In genomic region chr7:115218596-115219180, GRCm38 (mm10) we compare ENCODE assay signal across 7 mouse cellular contexts.
DNase-seq lines count a peak whose midpoint lies in the region; ATAC-seq and TF ChIP-seq lines count a peak whose summit lies in the region.

No protein-coding gene starts in this region.

- no peak overlapping the region for H3K27ac ChIP-seq in forebrain, postnatal 0 days (ENCODE audit: low read depth, low read length)
- no peak overlapping the region for H3K27ac ChIP-seq in hindbrain, embryonic 15.5 days (replicated peaks)

- peak overlapping the region; percentile 19 for H3K4me2 ChIP-seq in forebrain, postnatal 0 days (ENCODE audit: low read depth)
- peak overlapping the region; percentile 7; the same call in 1 of the 2 replicates for H3K4me2 ChIP-seq in hindbrain, embryonic 15.5 days

- ATAC-seq in forebrain, postnatal 0 days = peak; percentile 30; the same call in 1 of the 2 replicates
- no peak for ATAC-seq in hindbrain, embryonic 15.5 days (ENCODE audit: low FRiP score, low read depth)
- ATAC-seq in erythroblast, adult 5-6 weeks (replicated peaks; ENCODE audit: low FRiP score, poor library complexity, severe bottlenecking) = no peak

- no peak for TF ChIP-seq CTCF in forebrain, postnatal 0 days (IDR thresholded peaks at IDR 0.05; ENCODE audit: low read depth)

- peak; percentile 25 for DNase-seq in lung, postnatal 10 days
- DNase-seq in lung, postnatal 36 days = no peak
- peak; percentile 33 for DNase-seq in forebrain, postnatal 0 days
- peak; percentile 54 for DNase-seq in thymus, postnatal 0 days (ENCODE audit: low spot score)
- DNase-seq in ovary, postnatal 10 days (ENCODE audit: low spot score) = no peak

- WGBS in forebrain, postnatal 0 days = 21% methylated on average over 13 of the region's 13 CpGs
- WGBS in hindbrain, embryonic 15.5 days = 32% methylated on average over 13 of the region's 13 CpGs

- H3K36me3 ChIP-seq in forebrain, postnatal 0 days (ENCODE audit: insufficient read depth) = no peaks in the 10 kb centered on the region
- H3K36me3 ChIP-seq in hindbrain, embryonic 15.5 days = no peaks in the 10 kb centered on the region

- H3K4me1 ChIP-seq in forebrain, postnatal 0 days (ENCODE audit: insufficient read depth) = peaks cover 7% of the 10 kb centered on the region; the same call in 1 of the 2 replicates
- H3K4me1 ChIP-seq in hindbrain, embryonic 15.5 days (replicated peaks) = peaks cover 16% of the 10 kb centered on the region

- peaks cover 5% of the 10 kb centered on the region; the same call in 1 of the 2 replicates for H3K27me3 ChIP-seq in forebrain, postnatal 0 days (ENCODE audit: insufficient read depth, low read length)
- H3K27me3 ChIP-seq in hindbrain, embryonic 15.5 days = peaks cover 6% of the 10 kb centered on the region; the same call in 1 of the 2 replicates

- H3K9ac ChIP-seq in forebrain, postnatal 0 days = no peak overlapping the region
- no peak overlapping the region for H3K9ac ChIP-seq in hindbrain, embryonic 15.5 days

- no peak overlapping the region for H3K4me3 ChIP-seq in forebrain, postnatal 0 days (ENCODE audit: low read depth, low read length)
- no peak overlapping the region for H3K4me3 ChIP-seq in hindbrain, embryonic 15.5 days

- H3K9me3 ChIP-seq in forebrain, postnatal 0 days (ENCODE audit: low read length) = no peaks in the 10 kb centered on the region
- no peaks in the 10 kb centered on the region for H3K9me3 ChIP-seq in hindbrain, embryonic 15.5 days

Comparison
In these comparisons a context has a peak if more than half of its experiments do, and no peak if none do; other contexts are left out.
1. DNase-seq: peak in lung, postnatal 10 days (single experiment), forebrain, postnatal 0 days (single experiment) and thymus, postnatal 0 days (single experiment); none in lung, postnatal 36 days (single experiment) and ovary, postnatal 10 days (single experiment).